Mouse (Mus musculus) liver, adult 10 weeks (tissue): Measurements from ENCODE around the gene Olfr1040. TPM values are rescaled to one million over a fixed set of nuclear protein-coding genes. Genes with fewer than 3 reads are reported as not detected.

Source experiments
- polyA plus RNA-seq: library from polyadenylated mRNA; stranded (reverse); fragments of 350-450 nt; fragmentation: Illumina TruSeq; extraction: RNeasy Lipid Tissue Mini Kit (QIAGEN cat#74804); gene quantifications from one replicate; pipeline ENCODE4 v1.2.3, GENCODE M21; 2014; ENCODE audit warnings: low read depth, low replicate concordance

Gene Olfr1040
- not detected for polyA plus RNA-seq

GRCm38 (mm10) chr2:86146632-86147031 lies at the start of gene Olfr1040:
Gene Olfr1040, minus strand, starts transcription at chr2:86146732.

GRCm38 (mm10) chr2:86185583-86185982 lies 39.1 kb upstream of the Olfr1040 start, which contains the start of gene Olfr52:
Gene Olfr52, minus strand, starts transcription at chr2:86185683.

DNA sequence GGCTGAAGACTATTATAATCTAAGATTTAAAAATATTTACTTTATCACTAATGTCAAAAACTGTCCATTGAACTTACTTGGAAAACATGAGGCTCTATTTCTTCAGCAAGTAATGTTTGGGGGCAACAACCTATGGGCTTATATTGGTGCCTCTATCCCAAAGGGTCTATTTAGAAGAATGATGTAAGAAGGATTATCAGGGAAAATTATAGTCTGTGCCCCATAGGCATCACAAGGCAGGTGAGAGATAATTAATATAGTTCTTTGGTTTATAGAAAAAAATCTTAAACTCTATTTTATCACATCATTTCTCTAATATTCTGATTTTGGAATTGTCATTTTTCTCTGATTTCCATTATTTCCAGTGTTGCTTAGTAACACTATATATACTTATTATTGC lies 31.2 kb upstream of the Olfr1040 start, which contains the start of gene Olfr1044:
Gene Olfr1044 (minus strand): TSS at position 101 of the 400 bp plus-strand sequence.

DNA sequence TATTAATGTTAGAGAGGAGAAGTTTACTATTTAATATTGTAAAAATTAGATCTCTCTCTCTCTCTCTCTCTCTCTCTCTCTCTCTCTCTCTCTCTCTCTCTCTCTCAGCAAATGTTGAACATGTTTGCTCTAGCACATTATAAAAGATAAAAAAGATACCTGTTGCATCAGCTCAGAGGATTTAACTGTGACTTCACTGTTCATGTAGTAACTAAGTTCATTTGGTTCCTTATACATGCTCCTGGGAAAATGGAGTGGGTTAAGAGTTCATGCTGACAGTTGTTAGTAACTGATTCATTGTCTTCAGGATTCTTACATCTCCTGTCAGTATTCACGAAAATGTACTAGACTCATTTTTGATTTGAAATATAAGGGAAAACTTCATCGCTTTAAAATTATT lies 20.9 kb upstream of the Olfr1040 start, which contains the start of gene Olfr1043:
Gene Olfr1043 (minus strand): TSS at position 101 of the 400 bp plus-strand sequence.

GRCm38 (mm10) chr2:86161738-86162137 lies 15.2 kb upstream of the Olfr1040 start, which contains the start of gene Olfr1042:
Gene Olfr1042, minus strand, starts transcription at chr2:86161838.

GRCm38 (mm10) chr2:86135828-86136227 lies 10.7 kb downstream of the Olfr1040 start, which contains the start of gene Olfr1039:
Gene Olfr1039, minus strand, starts transcription at chr2:86135928.

Other genes with a start within 250 kb of the Olfr1040 start
- not detected for gene Olfr1024, start 241.7 kb downstream of the Olfr1040 start, polyA plus RNA-seq
- gene Olfr1025-ps1, start 231.5 kb downstream of the Olfr1040 start, polyA plus RNA-seq = not detected
- not detected for gene Olfr1026, start 225.2 kb downstream of the Olfr1040 start, polyA plus RNA-seq
- gene Olfr1028, start 196.3 kb downstream of the Olfr1040 start, polyA plus RNA-seq = not detected
- 0.13 TPM for gene Olfr1029, start 172.8 kb downstream of the Olfr1040 start, polyA plus RNA-seq
- gene Olfr1030, start 167.5 kb downstream of the Olfr1040 start, polyA plus RNA-seq = not detected
- gene Olfr1031, start 156.4 kb downstream of the Olfr1040 start, polyA plus RNA-seq = not detected
- not detected for gene Olfr1032, start 141.2 kb downstream of the Olfr1040 start, polyA plus RNA-seq
- 14.7 TPM for gene Olfr1033, start 126.1 kb downstream of the Olfr1040 start, polyA plus RNA-seq
- 5.8 TPM for gene Olfr1034, start 100.9 kb downstream of the Olfr1040 start, polyA plus RNA-seq
- gene Olfr1036, start 72.7 kb downstream of the Olfr1040 start, polyA plus RNA-seq = not detected
- not detected for gene Olfr1037, start 59.3 kb downstream of the Olfr1040 start, polyA plus RNA-seq
- not detected for gene Olfr1039, start 10.8 kb downstream of the Olfr1040 start, polyA plus RNA-seq
- gene Olfr1042, start 15.1 kb upstream of the Olfr1040 start, polyA plus RNA-seq = not detected
- gene Olfr1043, start 20.8 kb upstream of the Olfr1040 start, polyA plus RNA-seq = not detected
- gene Olfr1044, start 31.1 kb upstream of the Olfr1040 start, polyA plus RNA-seq = not detected
- not detected for gene Olfr52, start 39.0 kb upstream of the Olfr1040 start, polyA plus RNA-seq
- gene Olfr1045, start 56.3 kb upstream of the Olfr1040 start, polyA plus RNA-seq = not detected
- gene Olfr1046, start 72.6 kb upstream of the Olfr1040 start, polyA plus RNA-seq = not detected
- gene Olfr1047, start 84.7 kb upstream of the Olfr1040 start, polyA plus RNA-seq = not detected
- gene Olfr1048, start 93.6 kb upstream of the Olfr1040 start, polyA plus RNA-seq = not detected
- not detected for gene Olfr1049, start 111.6 kb upstream of the Olfr1040 start, polyA plus RNA-seq
- gene Olfr1051, start 132.4 kb upstream of the Olfr1040 start, polyA plus RNA-seq = not detected
- gene Olfr1052, start 145.7 kb upstream of the Olfr1040 start, polyA plus RNA-seq = not detected
- gene Olfr1053, start 168.6 kb upstream of the Olfr1040 start, polyA plus RNA-seq = not detected
- not detected for gene Olfr1054, start 188.7 kb upstream of the Olfr1040 start, polyA plus RNA-seq
- gene Olfr1055, start 203.6 kb upstream of the Olfr1040 start, polyA plus RNA-seq = not detected
- not detected for gene Olfr1056, start 215.7 kb upstream of the Olfr1040 start, polyA plus RNA-seq
- gene Olfr1057, start 231.7 kb upstream of the Olfr1040 start, polyA plus RNA-seq = not detected
- not detected for gene Olfr1058, start 241.8 kb upstream of the Olfr1040 start, polyA plus RNA-seq